Mouse (Mus musculus): Measurements from ENCODE around the gene Rassf4. TPM values are rescaled to one million over a fixed set of nuclear protein-coding genes. Genes with fewer than 3 reads are reported as not detected.
A peak's percentile ranks its signal among the peaks of the same experiment; 100 is the strongest.
"Not testable (repeated sequence)": the region's sequence is repeated elsewhere in the genome, so short reads cannot be mapped to it uniquely, and the experiment has no call there.

The Rassf4 gene
- total RNA-seq, 2 experiments from 2014 or later = 6.9 to 28.1 TPM

DNA sequence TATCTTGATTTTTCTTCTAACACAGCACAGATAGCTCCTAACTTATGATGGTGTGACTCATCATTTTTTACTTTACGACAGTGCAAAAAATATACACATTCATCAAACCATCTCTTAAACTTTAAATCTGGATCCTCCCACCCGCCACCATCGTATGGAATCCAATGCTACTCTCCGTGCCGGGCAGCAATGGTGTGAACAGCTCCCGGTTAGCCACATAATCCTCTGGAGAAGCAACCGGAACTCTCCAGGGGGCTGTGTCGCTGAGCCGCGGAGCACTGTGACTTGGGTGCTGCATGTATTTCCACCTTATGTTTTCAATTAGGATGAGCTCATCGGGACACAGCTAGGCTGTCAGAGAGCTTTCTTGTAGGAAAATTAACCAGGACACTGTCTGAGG lies 30.8 kb downstream of the Rassf4 start:
- ATAC-seq (replicated peaks; ENCODE audit: low FRiP score, poor library complexity, severe bottlenecking) = no peak

DNA sequence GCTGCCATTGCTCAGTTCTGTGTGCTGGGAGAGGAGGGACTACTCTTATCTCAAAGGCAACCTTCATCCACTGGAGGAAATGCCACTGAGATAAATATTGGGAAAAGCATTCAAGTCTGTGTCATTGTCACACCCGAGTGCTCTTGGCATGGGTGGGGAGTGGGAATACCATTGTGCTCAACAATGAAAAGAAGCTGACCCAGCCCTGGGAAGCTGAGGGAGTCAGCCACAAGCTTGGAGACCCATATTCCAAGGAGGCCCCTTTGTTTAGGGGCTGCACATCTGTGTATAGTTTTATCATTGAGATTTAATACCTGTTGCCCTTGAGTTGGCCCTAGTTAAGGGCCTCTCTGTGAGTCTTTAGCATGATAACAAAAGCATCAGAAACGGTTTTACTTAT lies 34.1 kb downstream of the Rassf4 start:
- no peak for ATAC-seq (replicated peaks; ENCODE audit: low FRiP score, poor library complexity, severe bottlenecking)

DNA sequence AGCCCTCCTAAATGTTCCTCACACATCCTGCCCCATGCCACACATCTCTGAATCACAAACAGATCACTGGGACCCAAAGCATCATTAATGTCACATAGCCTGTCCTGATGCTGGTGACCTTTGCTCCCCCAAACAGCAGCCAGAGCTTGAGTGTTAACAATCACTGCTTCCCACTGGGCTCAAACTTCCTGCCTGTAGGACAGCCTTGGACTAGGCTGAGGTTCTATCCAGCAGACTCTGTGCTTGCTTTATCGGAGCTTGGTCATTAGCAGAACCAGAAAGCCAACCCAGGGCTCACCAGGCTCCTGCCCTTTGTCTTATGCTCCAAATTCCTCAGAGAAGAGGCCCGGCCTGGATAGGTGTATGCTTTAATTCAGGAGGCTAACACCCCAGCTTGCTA lies 34.9 kb downstream of the Rassf4 start:
- ATAC-seq (replicated peaks; ENCODE audit: low FRiP score, poor library complexity, severe bottlenecking) = no peak

DNA sequence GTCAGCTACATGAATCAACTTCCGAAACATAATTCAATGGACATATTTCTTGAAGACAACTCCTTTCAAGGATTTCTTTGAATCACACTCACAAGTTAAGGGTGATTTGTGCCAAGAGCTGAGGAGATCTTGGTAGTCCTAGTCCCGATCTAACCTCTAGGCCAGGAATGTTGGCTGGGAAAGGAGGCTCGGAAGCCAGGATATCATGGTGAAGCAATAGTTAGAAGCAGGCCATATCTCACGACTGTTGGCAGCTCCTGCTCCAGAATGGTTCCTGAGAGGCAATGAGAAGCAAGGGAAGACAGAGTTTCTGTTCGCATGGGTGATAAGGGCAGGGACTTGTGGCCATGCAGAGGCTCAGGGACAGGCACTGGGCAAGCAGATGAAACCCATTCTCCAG lies 36.3 kb downstream of the Rassf4 start:
- no peak for ATAC-seq (replicated peaks; ENCODE audit: low FRiP score, poor library complexity, severe bottlenecking)

DNA sequence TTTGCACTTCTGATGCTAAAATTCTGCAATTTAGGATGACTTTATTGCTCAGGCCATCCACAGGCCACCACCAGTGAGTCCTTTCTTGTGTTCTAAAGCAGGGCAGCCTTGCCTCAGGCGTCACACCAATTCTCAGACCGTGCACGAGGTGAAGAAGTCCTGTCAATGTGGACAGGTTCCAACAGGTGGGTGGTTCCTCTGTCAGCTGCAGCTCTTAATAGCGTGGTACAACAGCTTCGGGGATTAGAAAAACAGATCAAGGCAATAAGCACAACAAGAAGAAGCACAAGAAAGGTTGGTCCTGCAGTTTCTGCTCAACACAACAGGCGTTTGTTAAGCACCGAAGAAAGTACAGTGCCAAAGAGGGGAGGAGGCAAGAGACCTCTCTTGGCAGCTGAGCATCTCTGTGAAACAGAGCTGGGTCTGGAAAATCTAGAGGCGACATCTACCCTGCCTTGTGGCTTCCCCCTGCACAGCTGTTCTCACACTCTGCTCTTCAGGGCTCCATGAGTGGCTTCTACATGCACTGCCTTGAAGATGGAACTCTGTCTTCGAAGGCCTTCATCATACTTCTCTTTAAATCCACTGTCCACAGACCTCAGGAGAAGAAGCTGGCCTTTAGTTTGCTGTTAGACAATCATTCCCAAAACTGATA lies 37.0 kb downstream of the Rassf4 start:
- ATAC-seq (replicated peaks; ENCODE audit: low FRiP score, poor library complexity, severe bottlenecking) = no peak

DNA sequence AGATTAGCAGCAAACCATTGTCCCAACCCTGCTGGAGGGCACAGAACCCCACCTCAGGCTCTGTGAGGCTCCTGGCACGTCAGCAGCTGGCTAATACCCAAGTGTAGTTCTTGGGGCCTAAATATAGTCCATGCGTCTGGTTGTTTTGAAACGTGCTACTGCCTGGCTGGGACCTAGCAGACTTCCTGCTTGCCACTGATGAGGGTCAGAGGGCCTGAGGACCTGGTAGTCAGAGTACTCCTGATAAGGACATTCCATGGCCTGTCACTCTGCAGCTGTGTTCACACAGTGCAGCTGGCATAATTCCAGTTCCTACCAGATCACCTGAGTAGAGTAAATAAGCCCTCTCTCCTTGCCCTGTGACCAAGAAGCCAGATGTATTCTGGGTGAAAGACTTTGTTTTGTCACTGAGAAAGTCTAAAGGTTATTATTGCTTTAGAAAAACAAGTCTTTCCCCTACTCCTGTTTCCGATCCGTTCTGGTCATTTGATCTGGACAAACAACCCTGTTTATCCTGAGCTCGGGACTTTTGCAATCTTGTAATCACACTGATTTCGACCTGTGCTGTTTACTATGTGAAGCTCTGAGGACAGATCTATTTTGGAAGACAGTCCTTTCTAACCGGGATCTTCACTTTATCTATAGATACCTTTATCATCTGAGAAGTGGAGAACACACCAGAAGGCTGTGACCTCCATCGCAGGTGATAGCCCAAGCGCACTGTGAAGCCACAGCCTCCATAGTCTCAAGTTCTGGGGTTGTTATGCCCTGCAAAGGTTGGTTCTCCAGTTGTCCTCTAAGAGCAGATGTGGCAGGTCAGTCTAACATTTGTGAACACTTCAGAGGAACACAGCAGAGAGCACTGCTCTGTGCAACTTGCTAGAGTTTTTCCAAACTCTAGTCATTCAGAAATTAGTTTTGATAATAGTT lies 38.2 kb downstream of the Rassf4 start:
- no peak for ATAC-seq (replicated peaks; ENCODE audit: low FRiP score, poor library complexity, severe bottlenecking)

DNA sequence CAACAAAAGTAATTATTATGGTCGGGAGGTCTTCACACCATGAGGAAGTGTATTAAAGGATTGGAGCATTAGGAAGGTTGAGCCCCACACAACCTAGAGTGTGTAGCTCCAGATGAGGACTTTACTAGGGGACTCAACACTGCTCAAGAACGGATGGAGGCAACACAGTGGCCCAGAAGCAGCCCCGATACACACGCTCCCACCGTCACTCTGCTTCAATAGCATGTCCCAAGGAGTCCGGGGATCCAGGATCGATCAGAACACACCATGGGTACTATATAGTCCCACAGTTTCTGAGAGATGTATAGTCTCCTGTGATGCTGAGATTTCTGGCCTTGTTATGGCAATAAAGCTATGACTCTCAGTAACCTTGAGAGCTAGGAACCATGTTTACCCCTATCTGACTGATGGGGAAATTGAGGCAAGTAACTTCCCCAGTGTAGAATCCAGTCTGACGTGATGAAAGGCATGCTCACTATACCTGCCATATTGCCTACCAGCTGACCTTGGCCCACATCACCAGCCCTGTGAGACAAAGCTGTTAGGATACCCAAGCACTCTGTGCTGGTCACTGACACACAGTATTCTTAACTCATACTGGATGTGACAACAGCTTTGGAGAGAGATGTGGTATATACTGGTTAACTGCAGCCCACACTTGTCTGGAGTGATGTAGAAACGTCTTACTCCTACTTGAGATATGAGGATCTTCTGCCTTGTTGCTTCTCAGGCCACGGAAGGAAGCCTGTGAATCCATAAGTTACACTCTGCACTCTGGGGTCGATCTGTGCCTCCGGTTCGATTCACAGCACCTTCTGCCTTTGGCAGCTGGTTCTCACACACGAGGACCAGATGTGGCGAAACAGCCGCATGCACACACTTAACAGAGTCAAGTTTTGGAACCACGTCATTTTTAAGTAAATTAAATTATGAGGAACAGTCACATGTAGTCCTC lies 39.7 kb downstream of the Rassf4 start:
- no peak for ATAC-seq (replicated peaks; ENCODE audit: low FRiP score, poor library complexity, severe bottlenecking)

DNA sequence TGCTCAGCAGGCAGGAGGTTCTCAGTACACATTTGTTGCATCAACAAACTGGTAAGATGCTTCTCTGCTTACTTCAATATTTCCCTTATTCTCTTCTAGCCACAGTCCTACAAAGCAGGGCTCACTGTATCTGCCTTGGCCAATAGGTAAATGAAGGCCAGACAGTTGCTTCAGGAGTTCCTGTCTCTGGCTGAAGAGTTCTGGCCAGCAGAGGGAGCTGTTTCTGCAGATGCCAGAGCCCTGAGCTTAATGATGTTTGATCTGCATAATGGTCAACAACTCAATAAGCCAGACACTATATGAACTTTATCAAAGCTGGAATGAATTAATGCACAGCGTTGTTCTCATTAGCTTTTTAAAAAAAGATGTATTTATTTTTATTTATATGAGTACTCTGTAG lies 41.6 kb downstream of the Rassf4 start:
- no peak for ATAC-seq (replicated peaks; ENCODE audit: low FRiP score, poor library complexity, severe bottlenecking)

DNA sequence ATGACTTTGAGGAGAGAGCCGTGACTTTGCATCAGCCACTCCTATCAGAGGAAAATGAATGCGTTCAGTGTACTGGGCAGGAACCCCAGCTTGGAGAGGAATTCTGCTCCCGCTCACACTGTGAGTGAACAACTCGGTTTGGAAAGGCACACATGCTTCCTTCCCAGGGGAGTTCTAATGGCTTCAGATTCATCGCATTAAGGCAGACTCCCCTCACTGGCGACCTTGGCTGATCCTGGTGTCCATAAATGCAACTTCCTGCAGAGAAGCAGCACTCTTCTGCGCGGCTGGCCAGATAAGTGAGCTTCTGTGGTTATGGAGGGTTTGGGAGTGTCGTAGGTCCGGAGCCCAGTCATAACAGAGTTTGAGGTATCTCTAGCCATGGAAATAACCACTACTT lies 44.0 kb downstream of the Rassf4 start:
- ATAC-seq (replicated peaks; ENCODE audit: low FRiP score, poor library complexity, severe bottlenecking) = no peak

DNA sequence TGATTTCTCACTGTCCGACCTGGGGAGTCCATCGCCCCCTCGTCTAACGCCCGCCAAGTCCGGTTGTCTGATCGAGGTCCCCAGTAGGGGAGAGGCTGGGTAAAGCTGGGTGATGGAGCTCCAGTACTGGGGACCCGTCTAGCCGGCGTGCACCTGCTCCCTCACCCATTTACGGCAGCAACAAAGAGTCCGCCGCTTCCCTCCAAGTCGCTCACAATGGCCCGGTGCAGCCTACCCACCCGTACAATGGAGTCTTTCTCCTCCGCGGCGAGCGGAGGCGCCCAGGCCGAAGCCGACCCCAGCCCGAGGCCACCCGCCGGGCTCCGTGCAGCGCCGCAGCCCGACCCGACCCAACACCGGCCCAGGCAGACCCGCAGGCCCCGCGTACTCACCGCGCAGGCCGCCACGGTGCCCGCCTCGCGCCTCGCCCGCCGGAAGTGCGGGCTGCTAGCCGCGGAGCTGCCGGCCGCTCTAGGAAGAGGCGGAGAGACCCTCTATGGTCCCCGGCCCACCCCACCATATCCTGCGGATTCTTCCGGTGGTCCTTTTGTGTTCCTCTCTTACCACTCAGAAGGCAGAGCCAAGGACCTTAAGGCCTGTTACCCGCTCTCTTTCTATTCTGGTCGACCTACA lies 45.1 kb downstream of the Rassf4 start, which contains the start of gene Zfp422:
Gene Zfp422 (minus strand): TSS at position 461 of the 633 bp plus-strand sequence.
- ATAC-seq (replicated peaks; ENCODE audit: low FRiP score, poor library complexity, severe bottlenecking) = 0 out of 2 replicates have a peak, but pooled peaks have one; percentile 21

DNA sequence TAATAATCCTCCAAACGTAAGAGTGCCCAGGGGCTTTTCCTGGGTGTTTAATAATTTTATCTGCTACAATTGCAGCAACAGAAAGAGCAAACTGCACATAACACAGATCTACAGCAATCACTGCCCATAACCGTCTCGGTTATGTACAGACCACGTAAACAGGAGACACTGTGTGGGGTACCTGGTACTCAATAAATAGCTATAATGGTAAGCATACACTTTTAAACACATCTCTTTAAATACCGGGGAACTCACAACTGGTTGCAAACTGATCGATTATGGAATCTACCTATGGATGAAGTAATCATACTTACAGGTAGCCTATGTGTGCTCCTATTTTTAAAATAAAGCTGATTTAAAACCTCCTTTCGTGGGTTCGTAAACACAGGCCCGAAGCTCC lies 45.7 kb downstream of the Rassf4 start:
- no peak for ATAC-seq (replicated peaks; ENCODE audit: low FRiP score, poor library complexity, severe bottlenecking)

DNA sequence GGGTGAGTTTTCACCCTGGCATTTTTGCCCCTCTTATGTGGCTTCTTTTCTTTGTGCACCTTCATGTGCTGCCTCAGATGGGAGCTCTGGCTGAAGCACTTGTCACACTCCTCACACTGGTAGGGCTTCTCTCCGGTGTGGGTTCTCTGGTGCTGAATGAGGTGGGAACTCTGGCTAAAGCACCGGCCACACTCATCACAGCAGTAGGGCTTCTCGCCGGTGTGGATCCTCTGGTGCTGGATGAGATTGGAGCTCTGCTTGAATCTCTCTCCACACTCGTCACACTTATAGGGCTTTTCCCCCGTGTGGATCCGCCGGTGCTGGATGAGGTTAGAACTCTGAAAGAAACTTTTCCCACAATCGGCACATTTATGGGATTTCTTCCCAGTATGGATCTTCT lies 47.3 kb downstream of the Rassf4 start:
- ATAC-seq (replicated peaks; ENCODE audit: low FRiP score, poor library complexity, severe bottlenecking) = not testable (repeated sequence)

DNA sequence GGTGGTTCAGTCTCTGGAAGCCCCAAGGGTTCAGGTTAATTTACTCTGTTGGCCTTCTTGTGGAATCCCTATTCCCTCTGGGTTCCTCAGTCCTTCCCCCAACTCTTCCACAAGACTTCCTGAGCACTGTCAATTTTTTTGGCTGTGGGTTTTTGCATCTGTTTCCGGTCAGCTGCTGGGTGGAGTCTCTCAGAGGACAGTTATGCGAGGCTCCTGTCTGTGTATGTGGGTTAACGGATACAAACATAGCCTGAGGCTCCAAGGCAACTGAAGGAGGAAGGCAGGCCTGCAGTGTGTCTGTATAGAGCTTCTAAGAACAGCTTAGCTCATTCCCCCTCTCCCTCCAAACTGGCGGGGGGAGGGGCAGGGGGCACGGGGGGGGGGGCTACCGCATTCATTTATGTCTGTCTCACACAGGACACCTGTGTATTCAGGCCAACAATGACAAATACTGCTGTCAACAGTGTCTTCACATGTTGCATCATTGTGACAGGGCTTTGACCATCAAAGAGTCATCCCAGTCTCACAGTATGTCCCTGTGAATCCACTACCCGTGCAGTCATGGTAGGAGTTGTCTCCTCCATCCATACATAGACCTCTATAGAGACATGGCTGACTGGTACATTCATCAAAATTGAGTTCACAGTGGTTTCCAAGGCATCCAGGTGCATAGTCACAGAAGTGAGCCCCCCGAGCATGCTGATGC lies 52.3 kb downstream of the Rassf4 start:
- ATAC-seq (replicated peaks; ENCODE audit: low FRiP score, poor library complexity, severe bottlenecking) = no peak

DNA sequence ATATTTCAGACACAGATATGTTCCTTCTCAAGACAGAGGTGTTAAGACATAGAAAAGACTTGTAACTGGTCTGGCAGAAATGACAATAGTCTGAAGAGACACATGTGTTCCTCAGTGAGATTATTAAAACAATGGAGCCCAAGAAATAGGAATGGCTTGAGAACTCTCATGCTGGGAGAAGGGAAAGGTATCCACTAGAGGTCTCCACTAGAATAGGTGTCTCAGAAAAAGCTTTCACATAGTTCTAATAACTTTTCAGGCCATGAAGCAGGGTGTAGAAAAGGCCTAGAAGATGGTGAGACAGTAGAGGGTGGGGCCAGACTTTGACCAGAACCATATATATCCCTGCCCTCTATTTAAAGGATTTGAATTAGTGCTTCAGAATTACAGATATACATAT lies 55.7 kb downstream of the Rassf4 start:
- no peak for ATAC-seq (replicated peaks; ENCODE audit: low FRiP score, poor library complexity, severe bottlenecking)

DNA sequence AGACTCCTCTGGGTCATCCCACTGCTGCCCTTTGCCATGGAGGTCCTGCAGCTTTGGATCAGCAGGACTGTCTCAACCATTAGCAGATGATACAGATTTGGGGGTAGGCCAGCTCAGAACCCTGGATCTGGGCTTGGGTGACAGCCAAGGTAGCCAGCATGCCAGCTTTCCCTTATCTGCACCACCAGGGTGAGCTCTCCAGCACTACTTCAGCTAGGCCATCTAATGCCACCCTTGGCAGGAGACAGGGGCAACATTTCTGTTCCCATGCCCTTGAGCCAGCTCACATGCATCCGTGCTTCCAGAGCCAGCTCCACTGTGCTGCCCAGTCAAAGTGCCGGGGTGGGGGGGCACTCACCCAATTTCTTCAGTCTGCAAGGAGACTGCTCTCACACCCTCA lies 58.0 kb downstream of the Rassf4 start:
- ATAC-seq (replicated peaks; ENCODE audit: low FRiP score, poor library complexity, severe bottlenecking) = no peak

DNA sequence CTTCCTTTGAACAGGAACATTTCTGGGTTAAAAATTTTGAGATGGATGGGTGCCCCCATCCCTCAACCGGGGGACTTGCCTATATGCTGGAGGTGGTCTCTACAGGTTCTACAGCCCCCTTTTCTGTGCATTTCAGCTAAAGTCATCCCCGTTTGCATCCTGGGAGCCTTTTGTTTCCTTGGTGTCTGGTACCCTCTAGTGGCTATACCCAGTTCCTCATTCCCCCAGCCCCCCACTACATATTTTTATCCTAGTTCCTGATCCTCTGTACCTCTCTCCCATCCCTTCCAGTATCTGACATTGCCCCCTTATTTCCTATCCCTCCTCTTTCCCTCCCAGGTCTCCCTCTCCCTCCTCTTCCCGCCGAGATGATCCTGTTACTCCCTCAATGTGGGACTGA lies 66.5 kb downstream of the Rassf4 start:
- no peak for ATAC-seq (replicated peaks; ENCODE audit: low FRiP score, poor library complexity, severe bottlenecking)

DNA sequence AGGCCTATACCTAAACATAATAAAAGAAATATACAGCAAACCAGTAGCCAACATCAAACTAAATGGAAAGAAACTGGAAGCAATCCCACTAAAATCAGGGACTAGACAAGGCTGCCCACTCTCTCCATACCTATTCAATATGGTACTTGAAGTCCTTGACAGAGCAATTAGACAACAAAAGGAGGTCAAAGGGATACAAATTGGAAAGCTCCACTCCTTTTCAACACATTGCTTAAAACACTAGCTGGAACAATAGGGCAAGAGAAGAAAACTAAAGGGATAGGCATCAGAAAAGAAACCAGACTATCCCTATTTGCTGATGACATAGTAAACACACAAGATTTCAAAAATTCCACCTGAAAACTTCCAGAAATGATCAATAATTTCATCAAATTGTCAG lies 72.8 kb downstream of the Rassf4 start:
- ATAC-seq (replicated peaks; ENCODE audit: low FRiP score, poor library complexity, severe bottlenecking) = not testable (repeated sequence)

DNA sequence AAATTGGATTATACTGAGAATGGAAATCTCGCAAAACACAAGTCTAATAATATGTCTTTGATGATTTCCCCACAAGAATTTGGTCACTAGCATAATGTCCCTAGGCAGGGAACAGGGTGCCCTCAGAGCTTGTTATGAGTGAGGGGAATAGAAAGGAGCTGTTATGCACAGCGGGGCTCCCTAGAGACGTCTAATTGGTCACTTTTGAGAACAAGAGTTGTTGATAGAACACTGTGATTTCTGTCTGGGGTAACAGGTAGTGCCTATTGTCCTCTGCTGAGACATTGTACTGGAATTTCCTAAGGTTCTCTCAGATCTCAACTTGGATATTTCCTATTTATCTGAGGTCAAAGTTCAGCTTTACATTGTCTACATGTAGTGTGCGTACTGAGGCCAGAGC lies 89.7 kb downstream of the Rassf4 start, which contains the start of gene Olfr215:
Gene Olfr215 (minus strand): TSS at position 101 of the 400 bp plus-strand sequence.
- no peak for ATAC-seq (replicated peaks; ENCODE audit: low FRiP score, poor library complexity, severe bottlenecking)
